Mouse (Mus musculus) gastrocnemius, adult 8-10 months (tissue): Measurements from ENCODE around the gene Tsku. TPM values are rescaled to one million over a fixed set of nuclear protein-coding genes. Genes with fewer than 3 reads are reported as not detected.

Experiments
- DNase-seq, 2 experiments: peaks; one replicate each; pipeline ENCODE4 v3.0.0; 2022; ENCODE audit warnings: low spot score in 2 of 2
- total RNA-seq, 4 experiments: library from RNA; stranded (reverse); gene quantifications; 2 replicates each; pipeline ENCODE4 v1.2.4; 2022

The Tsku gene
- total RNA-seq, 4 experiments from 2014 or later: 0.73 to 1.9 (median 1.1) TPM

DNA sequence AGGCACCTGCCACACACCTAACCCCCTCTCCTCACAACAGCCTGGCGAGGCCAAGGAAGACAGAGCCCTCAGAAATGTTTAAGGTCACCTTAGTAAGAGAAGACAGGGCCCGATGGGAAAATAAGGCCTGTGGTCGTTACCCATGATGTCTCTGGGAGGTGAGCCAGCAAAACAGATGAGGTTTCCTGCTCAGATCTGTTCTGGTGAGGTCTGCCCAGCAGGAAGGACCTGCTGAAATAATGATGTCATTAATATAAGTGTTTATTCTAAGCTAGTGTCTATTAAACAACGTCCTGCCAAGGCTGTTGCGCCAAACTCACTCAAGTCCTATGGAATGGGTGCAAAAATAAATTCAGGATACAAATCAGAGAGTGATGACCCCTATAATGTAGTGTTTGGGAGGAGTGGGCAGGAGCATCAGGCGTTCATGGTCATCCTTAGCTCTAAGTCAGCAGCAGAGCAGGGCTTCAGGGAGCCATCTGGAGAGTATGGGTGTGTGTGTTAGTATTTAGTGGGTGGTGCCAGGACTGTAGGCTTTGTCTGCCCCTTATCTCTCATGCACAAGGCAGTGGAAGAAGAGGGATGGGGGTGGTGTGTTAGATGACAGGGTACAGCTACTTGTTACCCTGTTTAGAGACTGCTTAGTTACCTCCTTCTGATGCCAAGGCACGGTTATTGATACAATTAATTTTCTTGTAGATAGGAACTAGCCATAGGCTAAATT lies 31.3 kb downstream of the Tsku start:
- DNase-seq: no peak

DNA sequence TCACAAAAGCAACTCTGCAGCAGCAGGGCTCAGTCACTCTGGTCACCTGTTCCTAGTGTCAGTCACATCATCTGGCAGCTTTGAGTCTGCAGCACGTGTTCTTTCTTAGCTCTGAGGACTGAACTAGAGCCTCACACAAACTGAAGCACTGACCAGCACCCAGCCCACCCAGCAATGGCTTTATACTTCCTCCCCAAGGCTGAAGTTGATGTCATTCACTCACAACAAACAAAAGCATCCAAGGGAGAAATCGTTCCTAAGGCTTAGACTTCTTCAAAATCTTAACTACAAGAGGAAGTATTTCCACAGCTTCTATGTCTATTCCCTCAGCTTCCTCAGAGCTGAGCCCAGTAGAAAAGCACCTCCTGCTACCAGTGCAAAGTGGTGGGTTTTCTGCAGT lies 32.8 kb downstream of the Tsku start:
- no peak for DNase-seq

DNA sequence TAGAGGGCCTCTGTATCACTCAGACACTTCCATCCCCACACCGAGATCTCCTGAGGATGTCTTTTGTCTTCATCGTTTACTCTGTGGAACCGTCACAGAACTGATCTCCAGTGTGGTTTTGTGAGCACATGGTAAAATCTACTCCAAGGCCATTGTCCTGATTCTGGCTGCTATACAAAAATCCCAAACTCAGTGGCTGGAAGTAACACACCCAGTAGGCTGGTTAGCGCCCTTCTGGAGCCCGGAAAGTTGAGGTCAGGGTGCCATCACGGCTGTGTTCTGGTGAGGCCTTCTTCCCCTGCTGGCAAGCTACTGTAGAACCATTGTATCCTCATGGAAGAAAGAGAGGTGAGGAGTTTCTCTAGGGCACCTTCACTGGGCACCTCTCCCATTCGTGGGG lies 35.1 kb downstream of the Tsku start:
- no peak for DNase-seq

DNA sequence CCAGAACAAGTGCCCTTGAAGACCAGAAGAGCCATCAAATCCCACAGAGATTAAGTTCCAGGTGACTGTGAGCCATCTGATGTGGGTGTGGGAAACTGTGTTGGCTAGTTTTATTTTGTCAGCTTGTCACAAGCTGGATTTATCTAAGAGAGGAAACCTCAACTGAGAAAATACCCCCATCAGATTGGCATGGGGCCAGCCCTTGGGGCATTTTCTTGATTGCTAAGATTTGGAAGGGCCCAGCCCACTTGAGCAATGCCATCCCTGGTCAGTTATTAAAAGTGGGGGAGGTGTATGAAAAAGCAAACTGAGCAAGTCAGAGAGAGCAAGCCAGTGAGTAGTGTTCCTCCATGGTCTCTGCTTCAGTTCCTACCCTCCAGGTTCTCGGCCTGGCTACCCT lies 36.9 kb downstream of the Tsku start:
- no peak for DNase-seq

DNA sequence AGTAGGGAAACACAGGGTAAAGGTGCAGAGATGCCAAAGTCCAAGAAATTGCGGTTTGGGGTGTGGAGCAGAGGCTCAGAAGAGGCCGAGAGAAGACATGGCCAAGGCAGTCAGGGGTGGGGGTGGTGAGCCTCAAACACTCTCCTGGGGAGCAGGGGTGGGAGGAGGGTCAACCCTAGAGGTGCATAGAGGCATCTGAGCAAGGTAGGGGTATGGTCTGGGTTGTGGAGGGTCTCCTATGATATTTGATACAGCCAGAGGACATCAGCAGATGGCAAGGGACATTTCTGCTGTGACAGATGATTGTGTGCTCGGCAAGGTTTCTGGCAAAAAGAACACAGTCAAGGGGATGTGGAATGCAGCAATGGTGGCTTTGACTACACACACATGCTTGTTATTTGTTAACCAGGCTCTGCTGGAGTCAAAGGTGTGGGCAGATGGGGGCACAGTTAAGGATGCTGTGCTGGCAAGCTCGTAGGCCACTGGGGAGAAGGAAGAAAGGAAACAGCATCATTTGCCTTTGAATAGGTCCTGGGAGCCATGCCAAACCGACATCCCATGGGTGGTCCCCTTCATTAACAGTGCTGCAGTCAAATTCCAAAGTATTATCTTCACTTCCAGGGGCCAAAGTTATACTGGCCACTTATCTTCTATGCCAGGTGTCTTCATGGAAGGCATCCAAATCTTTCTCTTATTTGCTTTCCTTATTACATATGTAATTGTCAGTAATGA lies 37.7 kb downstream of the Tsku start:
- no peak for DNase-seq

DNA sequence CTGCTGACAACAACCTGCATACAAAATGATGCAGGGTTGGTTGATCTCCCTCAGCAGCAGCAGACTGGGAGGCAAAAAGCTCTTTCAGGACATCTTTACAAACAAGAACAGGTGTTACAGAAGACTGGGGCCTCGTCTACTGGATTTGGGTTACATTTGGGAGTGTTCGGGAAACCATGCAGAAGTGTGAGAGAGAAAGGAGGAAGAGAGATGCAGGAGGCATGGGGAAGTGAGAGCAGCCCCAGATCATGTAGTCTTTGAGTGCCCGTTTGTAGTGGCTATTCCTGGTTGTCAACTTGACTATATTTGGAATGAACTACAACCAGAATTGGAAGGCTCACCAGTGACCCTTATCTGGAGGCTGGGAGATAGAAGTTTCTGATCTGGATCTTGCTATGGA lies 38.7 kb downstream of the Tsku start:
- no peak for DNase-seq

DNA sequence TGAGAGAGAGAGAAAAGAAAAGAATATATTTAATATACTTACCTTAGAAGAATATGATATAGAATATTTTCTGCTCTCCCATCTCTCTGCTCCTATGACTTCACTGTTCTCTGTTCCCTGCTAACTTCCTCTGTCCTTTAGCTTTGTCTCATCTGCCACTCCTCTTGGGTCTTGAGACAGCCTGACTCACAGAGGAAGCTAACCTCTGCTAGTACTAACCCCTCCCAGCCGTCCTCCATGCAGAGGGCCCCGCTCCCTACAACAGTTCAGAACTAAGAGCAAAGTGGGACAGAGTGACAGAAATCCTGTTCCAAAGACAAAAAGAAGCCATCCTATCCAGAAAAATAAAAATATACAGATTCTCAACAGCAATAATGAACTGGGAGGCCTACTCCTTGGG lies 40.0 kb downstream of the Tsku start, which contains the start of gene Acer3:
Gene Acer3, minus strand, starts transcription at position 126 of the 400 bp plus-strand sequence.
- no peak for DNase-seq

DNA sequence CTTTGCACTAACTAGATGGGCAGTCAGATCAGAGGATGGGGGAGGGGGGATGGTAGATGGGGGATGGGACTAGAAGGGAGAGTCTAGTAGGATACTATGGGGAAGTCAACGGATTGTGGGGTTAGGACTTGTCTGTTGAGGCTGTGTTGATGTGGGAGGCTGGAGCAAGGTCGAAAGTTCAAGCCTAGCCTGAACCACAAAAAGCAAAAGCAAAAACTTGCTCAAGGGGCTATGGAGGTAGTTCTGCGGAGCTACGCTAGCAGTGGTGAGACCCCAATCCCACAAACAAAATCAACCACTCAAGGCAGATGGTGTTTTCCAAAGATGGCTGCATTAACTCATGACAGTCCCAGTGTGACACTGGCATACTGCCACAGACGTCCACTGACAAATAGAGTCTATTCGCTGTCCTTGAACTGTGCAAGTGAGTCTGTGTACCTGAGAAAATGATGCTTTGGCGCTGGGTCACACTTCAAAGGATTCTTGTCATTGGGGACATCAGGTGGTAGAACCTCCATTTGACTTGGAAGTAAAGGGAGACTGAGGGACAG lies 41.0 kb downstream of the Tsku start:
- DNase-seq: no peak

DNA sequence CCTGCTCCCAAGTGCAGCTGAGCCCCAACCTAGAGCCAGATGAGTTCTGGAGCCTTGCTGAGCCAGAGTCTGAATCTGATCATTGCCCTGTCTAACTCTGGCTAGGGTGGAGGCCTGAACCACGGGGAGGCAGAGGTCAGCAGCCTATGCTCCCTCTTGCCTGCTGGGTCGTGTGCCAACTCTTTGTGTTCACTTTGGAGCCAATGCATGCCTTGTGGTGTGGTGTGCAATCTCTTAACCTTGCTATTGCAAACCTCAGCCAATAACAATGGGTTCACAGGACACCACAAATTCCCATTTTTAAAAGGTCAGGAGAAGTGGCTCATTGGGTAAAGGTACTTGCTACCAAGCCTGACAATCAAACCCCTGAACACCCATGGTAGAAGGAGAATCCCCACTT lies 44.6 kb downstream of the Tsku start:
- DNase-seq: no peak

DNA sequence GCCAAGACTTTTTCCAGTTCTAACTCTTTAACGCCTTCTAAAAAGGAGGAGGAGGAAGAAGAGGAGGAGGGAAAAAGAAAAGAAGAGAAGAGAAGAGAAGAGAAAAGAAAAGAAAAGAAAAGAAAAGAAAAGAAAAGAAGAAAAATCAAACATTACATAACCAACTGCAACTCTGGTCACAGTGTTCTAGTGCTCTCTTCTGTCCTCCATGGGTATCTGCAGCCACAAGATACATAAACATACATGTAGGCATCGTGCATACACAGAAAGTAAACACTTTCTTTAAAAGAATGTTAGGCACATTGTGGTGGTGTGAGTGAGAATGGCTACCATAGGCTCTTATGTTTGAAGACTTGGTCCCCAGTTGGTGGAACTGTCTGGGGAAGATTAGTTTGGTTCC lies 46.0 kb downstream of the Tsku start:
- no peak for DNase-seq

DNA sequence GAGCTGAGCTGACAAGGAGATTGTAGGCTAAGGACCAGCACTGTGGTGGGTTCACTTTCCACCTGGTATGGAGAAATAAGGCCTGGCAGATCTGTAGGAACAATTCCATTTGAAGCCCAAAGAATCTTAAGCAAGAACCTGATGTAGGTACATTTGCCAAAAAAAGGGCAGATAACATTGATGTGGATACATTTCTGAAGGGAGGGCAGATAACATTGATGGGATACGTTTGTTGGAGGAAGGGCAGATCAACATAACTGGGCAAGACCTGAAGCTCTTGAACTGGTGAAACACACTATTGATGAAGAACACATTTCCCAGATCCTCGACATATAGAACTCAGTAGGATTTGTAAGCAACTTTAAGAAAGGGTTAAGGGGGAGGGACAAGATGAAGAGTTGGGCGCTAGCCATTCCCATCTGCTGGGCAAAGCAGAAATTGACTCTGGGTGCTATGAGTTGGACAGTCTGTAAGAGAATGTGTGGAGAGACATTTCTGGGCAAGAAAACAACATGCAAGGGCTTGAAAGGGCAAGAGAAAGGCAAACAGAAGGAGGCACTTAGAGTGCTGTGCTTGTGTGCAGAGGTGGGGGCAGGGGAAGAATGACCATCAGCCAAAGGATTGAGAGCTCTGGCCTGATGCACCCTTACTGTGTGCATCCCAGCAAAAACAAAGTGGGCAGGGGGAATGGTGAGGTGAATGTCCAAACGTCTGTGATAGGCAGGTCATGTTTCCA lies 48.8 kb downstream of the Tsku start:
- no peak for DNase-seq

DNA sequence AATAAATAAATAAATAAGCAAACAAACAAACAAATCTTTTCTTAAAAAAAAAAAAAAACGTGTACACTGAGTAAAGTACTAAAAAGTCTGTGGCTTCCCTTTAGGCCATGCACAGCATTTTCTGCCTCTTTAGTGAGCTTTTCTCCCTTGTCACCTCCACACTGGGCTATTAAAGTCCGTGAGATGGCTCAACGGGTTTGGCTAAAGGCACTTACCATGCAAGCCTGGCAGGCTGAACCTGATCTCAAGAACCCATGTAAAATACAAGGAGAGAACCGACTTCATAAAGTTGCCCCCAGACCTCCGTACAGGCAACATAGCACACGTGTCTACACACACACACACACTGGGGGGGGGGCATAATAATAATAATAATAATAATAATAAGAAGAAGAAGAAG lies 50.9 kb downstream of the Tsku start:
- no peak for DNase-seq

DNA sequence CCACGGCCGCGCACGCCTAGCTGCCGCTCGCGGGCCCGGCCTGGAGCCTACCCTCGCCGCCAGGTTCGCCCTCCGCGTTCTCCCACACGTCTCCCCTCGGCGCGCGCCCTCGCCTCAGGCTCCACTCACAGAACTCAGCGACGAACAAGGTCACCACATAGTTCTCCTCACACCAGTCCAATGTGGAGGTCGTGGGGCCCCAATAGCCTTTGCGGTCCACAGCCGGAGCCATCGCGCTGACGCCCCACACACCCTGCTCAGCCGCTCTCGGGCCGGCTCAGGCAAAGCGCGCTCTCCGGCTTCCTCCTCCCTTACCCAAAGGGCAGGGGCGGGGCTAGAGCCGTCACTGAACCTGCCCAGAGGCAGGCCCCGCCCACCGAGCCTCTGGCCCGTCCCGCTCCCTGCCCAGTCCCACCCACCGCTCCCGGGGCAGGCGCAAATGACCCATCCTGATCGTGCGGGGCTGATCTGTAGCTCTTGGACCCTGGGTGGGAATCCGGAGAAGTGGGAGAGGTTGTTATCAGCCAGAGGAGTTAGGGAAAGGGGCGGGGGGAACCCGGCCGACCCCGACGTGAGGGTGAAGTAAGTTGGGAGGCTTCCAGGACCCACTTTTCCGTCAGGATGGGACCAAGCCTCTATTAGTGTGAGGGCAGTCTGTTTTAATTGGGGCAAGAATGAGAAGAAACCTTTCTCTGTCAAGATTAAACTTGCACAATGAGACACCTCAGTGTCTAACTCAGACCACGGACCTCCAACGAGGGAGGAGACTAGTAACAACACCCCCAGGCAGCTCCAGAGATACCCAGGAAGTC lies 51.7 kb downstream of the Tsku start:
- peak; percentile 93 for DNase-seq

DNA sequence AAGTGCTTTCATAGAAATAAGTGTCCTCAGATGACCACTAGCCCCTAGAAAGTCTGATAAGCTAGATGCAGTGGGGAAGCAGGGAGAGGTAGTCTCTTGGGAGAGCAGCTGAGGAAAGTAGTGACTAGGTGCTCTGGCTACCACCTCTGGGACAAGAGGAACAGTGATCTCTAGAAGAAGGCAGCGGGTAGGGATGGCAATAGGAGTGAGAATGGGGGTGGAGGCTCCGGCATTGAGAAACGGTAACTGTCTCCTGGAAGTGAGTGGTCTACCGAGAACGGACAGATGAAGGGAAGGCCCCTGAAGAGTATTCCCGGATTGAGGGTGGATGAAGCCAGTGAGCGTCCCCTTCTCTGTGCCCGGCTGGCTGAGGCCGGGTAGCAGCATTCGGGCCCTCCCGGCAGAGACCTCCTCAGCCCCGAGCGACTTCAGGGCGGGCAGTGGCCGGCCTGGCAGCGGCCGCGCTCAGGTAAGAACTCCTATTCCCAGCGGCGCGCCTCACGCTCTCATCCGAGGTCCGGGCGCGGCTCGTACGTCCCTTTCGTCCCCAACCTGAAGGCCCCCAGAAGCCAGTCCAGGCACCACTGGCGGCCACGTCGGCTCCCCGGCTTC lies 52.4 kb downstream of the Tsku start:
- DNase-seq: no peak

DNA sequence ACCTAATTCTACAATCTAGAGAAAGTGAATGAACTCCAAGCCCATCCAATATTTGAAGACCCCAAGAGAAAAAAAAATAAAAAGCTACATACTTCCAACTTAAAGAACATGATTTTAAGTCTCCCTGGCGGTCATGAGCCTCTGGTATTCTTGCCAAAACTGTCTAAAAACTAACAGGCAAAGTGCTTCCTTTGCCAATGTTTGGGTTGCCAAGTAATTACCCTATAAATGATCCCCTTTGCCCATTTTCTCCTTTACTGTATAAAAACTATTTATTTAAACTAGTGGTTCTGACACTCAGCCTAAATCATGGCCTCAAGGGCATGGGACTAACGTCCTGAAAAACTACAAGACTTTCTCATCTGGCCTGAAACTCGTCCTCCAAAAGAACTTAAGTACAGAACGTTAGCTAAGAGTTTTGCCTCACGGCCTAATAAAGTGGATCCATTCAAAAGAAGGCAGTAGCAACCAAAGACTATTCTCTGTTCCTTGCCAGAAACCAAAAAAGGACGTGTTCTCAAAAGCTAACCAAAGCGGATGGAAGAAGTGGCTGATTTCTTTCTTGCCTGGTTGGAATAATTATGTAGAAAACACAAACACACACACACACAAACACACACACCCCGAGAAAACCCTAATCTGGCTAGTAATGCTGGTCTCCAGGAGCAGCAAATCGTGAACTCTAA lies 53.1 kb downstream of the Tsku start:
- no peak for DNase-seq

DNA sequence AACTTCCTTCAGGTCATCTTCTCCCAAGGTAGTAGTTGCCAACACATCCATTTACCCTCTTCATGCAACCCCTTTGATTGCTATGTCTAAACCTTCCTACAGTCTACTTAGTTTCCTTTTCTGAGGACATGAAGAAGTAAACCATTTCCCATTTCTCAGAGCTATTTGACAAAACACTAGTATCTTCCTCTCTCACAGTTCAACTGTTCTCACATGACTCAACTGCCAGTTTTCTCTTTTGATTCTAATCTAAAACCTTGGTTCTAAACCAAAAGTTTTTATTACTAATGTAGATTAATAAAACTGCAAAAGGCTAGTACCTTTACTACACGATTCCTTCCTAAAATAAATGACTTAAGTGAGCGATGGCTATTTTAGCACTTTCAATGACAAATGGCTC lies 53.7 kb downstream of the Tsku start:
- DNase-seq: no peak
